Mouse (Mus musculus): ENCODE data around the gene Srsf1. TPM values are rescaled to one million over a fixed set of nuclear protein-coding genes. Genes with fewer than 3 reads are reported as not detected.

Srsf1 gene
- polyA plus RNA-seq, 1 experiment: 547 TPM

DNA sequence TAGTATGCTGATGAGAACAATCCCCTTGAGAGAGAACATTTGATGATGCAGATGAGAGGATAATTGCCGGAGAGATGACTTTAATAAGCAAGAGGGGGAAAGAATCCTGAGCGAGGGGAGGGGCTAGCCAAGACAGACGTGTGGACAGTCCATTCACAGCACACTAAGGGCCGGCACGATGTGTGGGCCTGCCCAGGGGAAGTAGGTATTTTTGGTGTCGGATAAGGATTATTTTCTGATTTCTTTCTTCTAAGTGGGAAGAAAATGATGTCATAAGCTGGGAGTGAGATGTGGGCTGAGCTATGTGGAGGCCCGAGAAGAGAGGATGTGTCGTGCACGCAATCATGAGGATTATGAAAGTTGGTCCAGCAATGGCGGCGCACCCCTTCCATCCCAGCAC lies 32.0 kb upstream of the Srsf1 start:
- H3K9me3 ChIP-seq (replicated peaks; ENCODE audit: control insufficient read depth, insufficient read depth, low read length, poor library complexity, severe bottlenecking): no peaks in the 10 kb centered on the region
- TF ChIP-seq EP300 (IDR thresholded peaks at IDR 0.05; ENCODE audit: insufficient read depth, low read depth, low read length) (no peak), POLR2A (IDR thresholded peaks at IDR 0.05; ENCODE audit: insufficient read depth, low read length) (no peak), CTCF (IDR thresholded peaks at IDR 0.05; ENCODE audit: low read depth, low read length) (no peak)
- no peak overlapping the region for H3K27ac ChIP-seq (ENCODE audit: insufficient read depth, low read length)
- H3K9ac ChIP-seq (ENCODE audit: low read depth, poor library complexity, severe bottlenecking): no peak overlapping the region
- H3K4me3 ChIP-seq (ENCODE audit: low read depth, low read length): peak overlapping the region; percentile 35; the same call in 1 of the 2 replicates
- no peaks in the 10 kb centered on the region for H3K27me3 ChIP-seq (ENCODE audit: control insufficient read depth, insufficient read depth, low read length, poor library complexity, severe bottlenecking)
- no peaks in the 10 kb centered on the region for H3K36me3 ChIP-seq (ENCODE audit: control insufficient read depth, insufficient read depth, low read length, poor library complexity, severe bottlenecking)
- peaks cover 8% of the 10 kb centered on the region for H3K4me1 ChIP-seq (ENCODE audit: control insufficient read depth, insufficient read depth, low read length)

DNA sequence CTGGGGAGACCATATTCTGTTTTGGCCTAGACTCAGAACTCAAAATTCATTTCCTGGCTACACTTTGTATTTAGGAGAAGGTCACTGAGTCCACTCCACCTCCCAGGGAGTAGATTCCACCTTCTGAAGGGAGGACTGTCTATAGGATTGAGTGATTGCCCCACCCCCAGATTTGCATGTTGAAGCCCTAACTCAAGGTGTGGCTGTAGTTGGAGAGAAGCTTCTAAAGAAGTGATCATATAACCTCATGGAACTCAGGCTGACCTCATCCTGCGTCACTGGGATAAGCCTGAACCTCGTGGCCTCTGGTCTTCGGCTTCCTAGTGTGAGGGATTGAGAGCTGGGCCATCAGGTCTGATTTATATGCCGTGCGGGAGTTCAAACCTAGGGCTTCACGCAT lies 31.4 kb upstream of the Srsf1 start:
- Histone ChIP-seq H3K4me3 (ENCODE audit: low read depth, low read length) (peak overlapping the region; percentile 35; the same call in 1 of the 2 replicates), H3K9me3 (replicated peaks; ENCODE audit: control insufficient read depth, insufficient read depth, low read length, poor library complexity, severe bottlenecking) (no peaks in the 10 kb centered on the region), H3K27me3 (ENCODE audit: control insufficient read depth, insufficient read depth, low read length, poor library complexity, severe bottlenecking) (no peaks in the 10 kb centered on the region), H3K27ac (ENCODE audit: insufficient read depth, low read length) (peak overlapping the region; percentile 59; the same call in 1 of the 2 replicates), H3K36me3 (ENCODE audit: control insufficient read depth, insufficient read depth, low read length, poor library complexity, severe bottlenecking) (no peaks in the 10 kb centered on the region), H3K4me1 (ENCODE audit: control insufficient read depth, insufficient read depth, low read length) (peaks cover 8% of the 10 kb centered on the region), H3K9ac (ENCODE audit: low read depth, poor library complexity, severe bottlenecking) (no peak overlapping the region)
- no peak for TF ChIP-seq EP300 (IDR thresholded peaks at IDR 0.05; ENCODE audit: insufficient read depth, low read depth, low read length)
- TF ChIP-seq POLR2A (IDR thresholded peaks at IDR 0.05; ENCODE audit: insufficient read depth, low read length): no peak
- TF ChIP-seq CTCF (IDR thresholded peaks at IDR 0.05; ENCODE audit: low read depth, low read length): no peak

DNA sequence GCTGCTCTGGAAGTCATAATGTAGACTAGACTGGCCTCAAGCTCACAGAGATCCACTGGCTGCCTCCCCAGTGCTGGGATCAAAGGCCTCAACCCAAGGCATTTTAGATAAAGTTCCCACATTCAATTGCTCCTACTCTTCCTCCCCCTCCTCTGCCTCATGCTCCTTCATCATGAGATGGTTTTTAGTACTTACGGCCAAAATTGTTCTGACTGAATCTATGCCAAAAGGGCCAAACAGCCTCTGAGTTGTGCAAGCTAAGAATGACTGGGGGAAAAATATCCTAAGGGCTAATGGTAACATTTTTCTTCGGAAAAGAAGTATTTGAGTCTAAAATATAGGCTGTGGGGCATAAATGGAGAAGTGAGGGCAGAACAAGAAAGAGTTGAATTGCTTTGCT lies 23.2 kb upstream of the Srsf1 start:
- Histone ChIP-seq H3K27ac (ENCODE audit: insufficient read depth, low read length) (peak overlapping the region; percentile 43), H3K9ac (ENCODE audit: low read depth, poor library complexity, severe bottlenecking) (no peak overlapping the region), H3K27me3 (ENCODE audit: control insufficient read depth, insufficient read depth, low read length, poor library complexity, severe bottlenecking) (no peaks in the 10 kb centered on the region), H3K9me3 (replicated peaks; ENCODE audit: control insufficient read depth, insufficient read depth, low read length, poor library complexity, severe bottlenecking) (no peaks in the 10 kb centered on the region), H3K4me3 (ENCODE audit: low read depth, low read length) (no peak overlapping the region), H3K36me3 (ENCODE audit: control insufficient read depth, insufficient read depth, low read length, poor library complexity, severe bottlenecking) (no peaks in the 10 kb centered on the region), H3K4me1 (ENCODE audit: control insufficient read depth, insufficient read depth, low read length) (peaks cover 18% of the 10 kb centered on the region)
- TF ChIP-seq EP300 (IDR thresholded peaks at IDR 0.05; ENCODE audit: insufficient read depth, low read depth, low read length): no peak
- TF ChIP-seq CTCF (IDR thresholded peaks at IDR 0.05; ENCODE audit: low read depth, low read length): no peak
- no peak for TF ChIP-seq POLR2A (IDR thresholded peaks at IDR 0.05; ENCODE audit: insufficient read depth, low read length)

DNA sequence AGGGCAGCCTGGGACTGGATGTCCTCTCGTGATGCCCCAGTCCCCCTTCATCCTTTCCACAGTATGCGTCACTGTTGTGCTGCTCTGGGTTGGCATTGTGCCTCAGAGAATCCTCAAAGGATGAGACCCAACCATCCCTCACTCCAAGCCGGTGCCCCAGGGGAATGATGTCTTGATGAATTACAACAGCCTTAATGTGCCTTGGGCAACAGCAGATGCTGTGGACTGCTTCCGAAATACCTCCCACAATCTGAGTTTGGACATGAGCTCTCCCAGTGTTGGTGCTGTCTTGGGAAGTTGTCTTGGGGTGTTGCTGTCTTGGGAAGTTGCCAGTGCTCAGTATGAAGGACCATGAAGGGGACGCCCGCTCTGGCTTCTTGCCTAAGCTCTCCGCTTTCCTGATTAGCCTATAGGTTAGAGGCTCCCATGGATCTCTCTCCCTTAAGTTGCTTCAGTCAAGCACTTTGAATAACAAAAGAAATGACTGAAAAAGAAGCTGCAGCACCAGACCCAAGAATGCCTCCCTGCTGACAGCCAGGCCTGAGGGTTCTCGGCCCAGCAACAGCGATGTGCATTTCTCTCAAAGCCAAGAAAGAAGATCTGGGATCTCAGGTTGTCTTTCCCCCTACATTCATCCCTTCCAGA lies 19.7 kb upstream of the Srsf1 start:
- peak overlapping the region; percentile 99 for H3K27ac ChIP-seq (ENCODE audit: insufficient read depth, low read length)
- TF ChIP-seq EP300 (IDR thresholded peaks at IDR 0.05; ENCODE audit: insufficient read depth, low read depth, low read length): peak; percentile 94
- no peak for TF ChIP-seq POLR2A (IDR thresholded peaks at IDR 0.05; ENCODE audit: insufficient read depth, low read length)

DNA sequence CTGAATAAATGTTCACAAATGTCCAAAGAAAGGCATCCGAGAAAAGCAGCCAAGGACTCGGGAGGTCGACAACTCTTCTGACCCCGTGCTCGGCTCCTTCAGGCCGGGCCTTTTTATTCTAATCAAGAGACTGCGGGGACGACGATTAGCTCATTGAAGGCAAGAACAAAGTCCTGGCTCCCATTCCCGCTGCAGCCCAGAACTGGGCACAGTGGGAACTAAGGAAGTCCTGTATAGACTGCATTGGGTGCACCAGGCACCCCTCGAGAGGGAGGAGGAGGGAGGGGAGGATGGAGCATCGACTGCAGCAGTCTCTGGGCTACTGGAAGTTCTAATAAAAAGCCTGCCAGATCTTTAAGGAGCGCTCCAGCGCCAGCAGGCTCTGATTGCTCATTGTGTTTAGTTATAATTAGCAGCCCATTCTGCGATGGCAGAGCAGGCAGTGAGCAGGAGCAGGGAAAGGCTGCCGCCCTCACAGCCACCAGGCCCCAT lies 18.9 kb upstream of the Srsf1 start:
- Histone ChIP-seq H3K4me1 (ENCODE audit: control insufficient read depth, insufficient read depth, low read length) (peaks cover 11% of the 10 kb centered on the region), H3K9ac (ENCODE audit: low read depth, poor library complexity, severe bottlenecking) (peak overlapping the region; percentile 57), H3K27ac (ENCODE audit: insufficient read depth, low read length) (peak overlapping the region; percentile 99), H3K27me3 (ENCODE audit: control insufficient read depth, insufficient read depth, low read length, poor library complexity, severe bottlenecking) (no peaks in the 10 kb centered on the region), H3K4me3 (ENCODE audit: low read depth, low read length) (peak overlapping the region; percentile 3), H3K9me3 (replicated peaks; ENCODE audit: control insufficient read depth, insufficient read depth, low read length, poor library complexity, severe bottlenecking) (no peaks in the 10 kb centered on the region), H3K36me3 (ENCODE audit: control insufficient read depth, insufficient read depth, low read length, poor library complexity, severe bottlenecking) (no peaks in the 10 kb centered on the region)
- TF ChIP-seq EP300 (IDR thresholded peaks at IDR 0.05; ENCODE audit: insufficient read depth, low read depth, low read length) (peak; percentile 72), CTCF (IDR thresholded peaks at IDR 0.05; ENCODE audit: low read depth, low read length) (no peak)

More for the DNA sequence above, 19.7 kb upstream of the Srsf1 start:
- no peaks in the 10 kb centered on the region for H3K36me3 ChIP-seq (ENCODE audit: control insufficient read depth, insufficient read depth, low read length, poor library complexity, severe bottlenecking)
- no peak overlapping the region for H3K9ac ChIP-seq (ENCODE audit: low read depth, poor library complexity, severe bottlenecking)
- peak overlapping the region; percentile 48 for H3K4me3 ChIP-seq (ENCODE audit: low read depth, low read length)
- H3K27me3 ChIP-seq (ENCODE audit: control insufficient read depth, insufficient read depth, low read length, poor library complexity, severe bottlenecking): no peaks in the 10 kb centered on the region
- peaks cover 11% of the 10 kb centered on the region for H3K4me1 ChIP-seq (ENCODE audit: control insufficient read depth, insufficient read depth, low read length)
- no peaks in the 10 kb centered on the region for H3K9me3 ChIP-seq (replicated peaks; ENCODE audit: control insufficient read depth, insufficient read depth, low read length, poor library complexity, severe bottlenecking)

DNA sequence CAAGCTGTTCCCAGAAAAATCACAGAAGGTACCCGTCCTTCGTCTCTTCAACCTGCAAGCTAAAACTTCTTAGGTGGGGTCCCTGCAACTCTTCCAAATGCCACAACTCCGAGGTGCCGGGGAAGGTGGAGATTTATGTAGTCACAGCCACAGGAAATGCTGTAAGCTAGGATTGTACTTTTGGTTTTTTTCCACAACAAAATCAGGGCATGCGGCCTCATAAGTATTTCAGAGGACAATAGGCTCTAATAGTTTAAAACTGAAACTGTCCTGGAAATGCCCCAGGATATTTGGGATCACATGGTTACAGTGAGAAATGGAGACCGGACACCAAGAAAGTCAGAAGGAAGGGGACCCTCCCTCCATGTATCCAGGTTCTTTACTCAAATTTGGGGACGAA lies 17.0 kb upstream of the Srsf1 start:
- H3K27me3 ChIP-seq (ENCODE audit: control insufficient read depth, insufficient read depth, low read length, poor library complexity, severe bottlenecking): no peaks in the 10 kb centered on the region
- H3K36me3 ChIP-seq (ENCODE audit: control insufficient read depth, insufficient read depth, low read length, poor library complexity, severe bottlenecking): no peaks in the 10 kb centered on the region
- no peak for TF ChIP-seq CTCF (IDR thresholded peaks at IDR 0.05; ENCODE audit: low read depth, low read length)
- TF ChIP-seq POLR2A (IDR thresholded peaks at IDR 0.05; ENCODE audit: insufficient read depth, low read length): no peak
- no peak for TF ChIP-seq EP300 (IDR thresholded peaks at IDR 0.05; ENCODE audit: insufficient read depth, low read depth, low read length)
- peak overlapping the region; percentile 84 for H3K27ac ChIP-seq (ENCODE audit: insufficient read depth, low read length)
- no peaks in the 10 kb centered on the region for H3K9me3 ChIP-seq (replicated peaks; ENCODE audit: control insufficient read depth, insufficient read depth, low read length, poor library complexity, severe bottlenecking)
- H3K4me1 ChIP-seq (ENCODE audit: control insufficient read depth, insufficient read depth, low read length): peaks cover 11% of the 10 kb centered on the region
- peak overlapping the region; percentile 0 for H3K9ac ChIP-seq (ENCODE audit: low read depth, poor library complexity, severe bottlenecking)
- H3K4me3 ChIP-seq (ENCODE audit: low read depth, low read length): no peak overlapping the region

Measured in ES-Bruce4 (cell line).